Mouse (Mus musculus): ENCODE measurements at regions not wholly inside any gene's neighbourhood (a gene's known extent, or its start where the extent isn't known, plus 50 kb on each side); places are given as distances from the start of the nearest gene placed in this dataset.

DNA sequence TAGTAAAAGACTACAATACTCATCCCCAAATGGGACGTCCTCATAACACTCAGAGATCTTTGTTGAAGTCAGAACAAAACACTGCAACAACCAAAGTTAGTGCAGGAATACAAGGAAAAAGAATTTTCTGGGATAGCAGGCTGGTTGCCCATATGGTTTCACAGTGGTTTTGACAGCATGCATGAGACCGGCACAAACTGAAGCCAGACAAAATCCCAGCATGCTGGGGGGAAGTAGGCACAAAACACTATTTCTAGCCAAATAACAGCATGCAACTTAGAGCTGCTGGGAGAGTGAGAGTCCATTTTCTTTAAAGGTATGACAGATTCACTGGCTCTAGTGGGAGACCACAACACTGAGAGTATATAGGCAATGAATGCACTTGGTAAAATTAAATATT is 619.1 kb upstream of the Manea start:
- peak; percentile 37 for DNase-seq (ENCODE audit: low read depth)

DNA sequence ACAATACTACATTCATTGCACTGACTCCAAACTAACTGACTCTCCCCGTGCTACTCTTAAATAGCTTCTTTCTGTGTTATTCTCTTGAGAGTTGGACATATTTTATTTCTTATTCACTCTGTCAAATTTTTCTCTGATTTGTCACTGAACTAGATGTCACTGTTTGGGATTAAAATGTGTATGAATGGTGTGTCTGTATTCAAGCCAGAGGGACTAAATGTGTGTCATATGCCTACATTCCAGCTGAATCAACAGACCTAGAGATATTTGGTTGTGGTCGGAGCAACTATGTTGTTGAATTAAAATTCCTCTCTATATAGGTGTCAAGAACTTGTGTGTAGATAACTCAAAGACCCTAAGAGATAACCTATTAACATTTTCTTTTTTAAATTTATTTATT is 618.2 kb upstream of the Manea start:
- no peak for DNase-seq (ENCODE audit: low read depth)
- TF ChIP-seq CTCF (IDR thresholded peaks at IDR 0.05; ENCODE audit: borderline replicate concordance, extremely low read depth, insufficient read depth, insufficient read length) (no peak), POLR2A (IDR thresholded peaks at IDR 0.05; ENCODE audit: borderline replicate concordance, extremely low read depth, insufficient read depth, insufficient read length, poor library complexity, severe bottlenecking) (no peak)

More for the DNA sequence above, 619.1 kb upstream of the Manea start:
- TF ChIP-seq POLR2A (IDR thresholded peaks at IDR 0.05; ENCODE audit: borderline replicate concordance, extremely low read depth, insufficient read depth, insufficient read length, poor library complexity, severe bottlenecking) (no peak), CTCF (IDR thresholded peaks at IDR 0.05; ENCODE audit: borderline replicate concordance, extremely low read depth, insufficient read depth, insufficient read length) (no peak)

- TF ChIP-seq CTCF (IDR thresholded peaks at IDR 0.05; ENCODE audit: borderline replicate concordance, extremely low read depth, insufficient read depth, insufficient read length), result no peak
- TF ChIP-seq POLR2A (IDR thresholded peaks at IDR 0.05; ENCODE audit: borderline replicate concordance, extremely low read depth, insufficient read depth, insufficient read length, poor library complexity, severe bottlenecking), result no peak
- no peak for DNase-seq (ENCODE audit: low read depth)
Observed at GRCm38 (mm10) chr4:26944617-26945016, 597.9 kb upstream of the Manea start.

- peak; percentile 98 for DNase-seq (ENCODE audit: low read depth)
- TF ChIP-seq POLR2A (IDR thresholded peaks at IDR 0.05; ENCODE audit: borderline replicate concordance, extremely low read depth, insufficient read depth, insufficient read length, poor library complexity, severe bottlenecking) (no peak), CTCF (IDR thresholded peaks at IDR 0.05; ENCODE audit: borderline replicate concordance, extremely low read depth, insufficient read depth, insufficient read length) (peak; percentile 2; the same call in 1 of the 2 replicates)
Observed at GRCm38 (mm10) chr4:26933988-26934798, 587.5 kb upstream of the Manea start.

DNA sequence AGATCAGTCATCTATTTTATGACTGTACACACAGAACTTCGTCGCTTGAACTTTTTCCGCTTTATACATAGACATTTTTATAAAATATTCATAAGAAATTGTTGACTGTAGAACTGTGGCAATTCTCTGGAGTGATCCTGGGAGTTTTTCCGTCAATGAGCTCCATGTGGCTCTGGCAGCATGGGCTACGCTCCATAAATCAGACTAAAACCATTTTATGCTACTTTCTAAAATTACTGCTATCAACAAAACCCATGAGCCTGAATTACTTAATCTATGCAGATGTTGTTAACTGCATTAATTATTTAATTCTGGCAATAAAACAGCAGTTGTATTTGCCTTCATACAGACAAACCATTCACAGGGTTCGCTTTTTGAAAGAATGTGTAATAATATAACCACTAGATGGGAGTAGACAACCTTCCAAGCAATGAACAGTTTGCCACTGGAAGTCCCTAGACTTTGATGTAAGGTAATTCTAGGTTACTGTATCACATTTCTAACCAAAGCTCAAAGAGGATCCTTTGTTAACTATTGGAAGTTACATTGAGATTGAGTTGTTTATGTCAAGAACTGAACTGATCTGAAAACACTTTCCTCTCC is 583.3 kb upstream of the Manea start:
- peak; percentile 89 for DNase-seq (ENCODE audit: low read depth)
- no peak for TF ChIP-seq CTCF (IDR thresholded peaks at IDR 0.05; ENCODE audit: borderline replicate concordance, extremely low read depth, insufficient read depth, insufficient read length)
- no peak for TF ChIP-seq POLR2A (IDR thresholded peaks at IDR 0.05; ENCODE audit: borderline replicate concordance, extremely low read depth, insufficient read depth, insufficient read length, poor library complexity, severe bottlenecking)

DNA sequence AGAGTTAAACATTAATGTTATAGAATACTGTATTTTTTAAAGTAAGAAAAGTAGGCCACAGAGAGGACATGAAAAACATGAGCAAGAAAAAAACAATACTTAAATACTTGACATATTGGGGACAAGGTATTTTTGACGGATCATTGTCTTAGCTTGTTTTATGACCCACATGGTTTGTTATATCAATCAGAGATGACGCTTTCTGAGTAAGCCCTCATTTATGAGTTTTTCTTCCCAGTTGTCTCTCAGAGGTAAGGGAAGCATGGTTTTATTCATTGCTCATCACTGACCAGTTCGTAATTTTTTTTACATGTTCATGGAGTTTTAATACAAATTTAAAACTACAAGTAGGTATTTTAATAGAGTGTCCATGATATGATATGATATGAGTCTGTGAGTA is 579.4 kb upstream of the Manea start:
- no peak for DNase-seq (ENCODE audit: low read depth)
- no peak for TF ChIP-seq POLR2A (IDR thresholded peaks at IDR 0.05; ENCODE audit: borderline replicate concordance, extremely low read depth, insufficient read depth, insufficient read length, poor library complexity, severe bottlenecking)
- no peak for TF ChIP-seq CTCF (IDR thresholded peaks at IDR 0.05; ENCODE audit: borderline replicate concordance, extremely low read depth, insufficient read depth, insufficient read length)

DNA sequence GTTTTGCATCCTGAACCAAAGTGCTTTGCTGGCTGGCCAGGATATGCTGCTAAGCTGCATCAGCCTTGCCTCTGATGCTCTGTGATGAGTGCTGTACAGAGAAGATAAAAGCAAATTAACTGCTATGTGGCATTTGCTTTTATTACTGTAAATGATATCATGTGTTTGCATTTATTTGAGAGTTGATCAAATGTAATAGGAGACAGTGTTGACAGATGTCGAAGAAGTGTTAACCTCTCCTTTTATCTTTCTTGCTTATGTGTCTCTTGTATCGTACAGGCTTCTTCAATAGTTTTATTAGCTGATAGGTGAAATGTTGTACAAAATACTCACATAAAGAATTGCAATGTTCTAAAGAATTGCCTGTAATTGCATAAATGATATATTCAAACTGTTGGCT is 541.8 kb upstream of the Manea start:
- DNase-seq (ENCODE audit: low read depth), result peak; percentile 2
- no peak for TF ChIP-seq POLR2A (IDR thresholded peaks at IDR 0.05; ENCODE audit: borderline replicate concordance, extremely low read depth, insufficient read depth, insufficient read length, poor library complexity, severe bottlenecking)
- no peak for TF ChIP-seq CTCF (IDR thresholded peaks at IDR 0.05; ENCODE audit: borderline replicate concordance, extremely low read depth, insufficient read depth, insufficient read length)

- peak; percentile 25 for DNase-seq (ENCODE audit: low read depth)
- TF ChIP-seq POLR2A (IDR thresholded peaks at IDR 0.05; ENCODE audit: borderline replicate concordance, extremely low read depth, insufficient read depth, insufficient read length, poor library complexity, severe bottlenecking) (no peak), CTCF (IDR thresholded peaks at IDR 0.05; ENCODE audit: borderline replicate concordance, extremely low read depth, insufficient read depth, insufficient read length) (peak; percentile 46; the same call in 1 of the 2 replicates)
Observed at GRCm38 (mm10) chr4:26879022-26879421, 532.3 kb upstream of the Manea start.

DNA sequence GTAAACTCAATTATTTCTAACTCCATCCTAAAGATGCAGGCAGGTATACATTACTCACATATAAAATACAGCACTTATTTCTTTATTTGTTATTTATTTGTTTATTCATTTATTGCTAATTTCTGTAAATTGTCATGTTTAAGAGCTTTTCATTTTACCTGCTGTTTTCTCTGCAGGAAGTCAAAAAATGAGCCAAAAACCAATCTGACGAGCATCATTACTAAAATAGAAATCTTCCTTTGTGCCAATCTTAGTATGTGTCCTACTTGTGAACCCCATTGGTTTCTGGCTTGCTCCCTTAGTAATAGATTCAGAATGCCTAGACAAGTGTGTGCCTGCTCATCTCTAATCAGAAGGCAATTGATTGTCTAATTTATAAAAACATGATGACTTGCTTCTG is 495.1 kb upstream of the Manea start:
- TF ChIP-seq CTCF (IDR thresholded peaks at IDR 0.05; ENCODE audit: borderline replicate concordance, extremely low read depth, insufficient read depth, insufficient read length) (no peak), POLR2A (IDR thresholded peaks at IDR 0.05; ENCODE audit: borderline replicate concordance, extremely low read depth, insufficient read depth, insufficient read length, poor library complexity, severe bottlenecking) (no peak)
- no peak for DNase-seq (ENCODE audit: low read depth)

DNA sequence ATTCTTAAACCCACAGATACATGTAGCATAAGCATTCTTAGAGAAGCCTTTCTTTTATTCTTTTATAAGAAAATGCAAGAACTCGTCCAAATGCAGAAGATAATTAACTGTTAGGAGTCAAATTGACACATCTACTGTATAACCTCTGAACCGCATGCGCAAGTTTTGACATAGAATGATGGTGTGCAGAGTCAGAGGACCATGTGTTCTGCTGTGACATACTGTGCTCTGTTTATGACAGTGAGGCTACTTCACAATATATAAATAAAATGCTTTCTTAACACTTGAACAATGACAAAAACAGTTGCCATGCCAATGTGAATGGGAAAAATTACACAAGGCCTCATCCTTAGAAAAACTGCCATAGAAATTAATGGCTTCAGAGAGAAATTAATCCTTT is 454.1 kb upstream of the Manea start:
- no peak for TF ChIP-seq CTCF (IDR thresholded peaks at IDR 0.05; ENCODE audit: borderline replicate concordance, extremely low read depth, insufficient read depth, insufficient read length)
- no peak for TF ChIP-seq POLR2A (IDR thresholded peaks at IDR 0.05; ENCODE audit: borderline replicate concordance, extremely low read depth, insufficient read depth, insufficient read length, poor library complexity, severe bottlenecking)
- DNase-seq (ENCODE audit: low read depth), result no peak

DNA sequence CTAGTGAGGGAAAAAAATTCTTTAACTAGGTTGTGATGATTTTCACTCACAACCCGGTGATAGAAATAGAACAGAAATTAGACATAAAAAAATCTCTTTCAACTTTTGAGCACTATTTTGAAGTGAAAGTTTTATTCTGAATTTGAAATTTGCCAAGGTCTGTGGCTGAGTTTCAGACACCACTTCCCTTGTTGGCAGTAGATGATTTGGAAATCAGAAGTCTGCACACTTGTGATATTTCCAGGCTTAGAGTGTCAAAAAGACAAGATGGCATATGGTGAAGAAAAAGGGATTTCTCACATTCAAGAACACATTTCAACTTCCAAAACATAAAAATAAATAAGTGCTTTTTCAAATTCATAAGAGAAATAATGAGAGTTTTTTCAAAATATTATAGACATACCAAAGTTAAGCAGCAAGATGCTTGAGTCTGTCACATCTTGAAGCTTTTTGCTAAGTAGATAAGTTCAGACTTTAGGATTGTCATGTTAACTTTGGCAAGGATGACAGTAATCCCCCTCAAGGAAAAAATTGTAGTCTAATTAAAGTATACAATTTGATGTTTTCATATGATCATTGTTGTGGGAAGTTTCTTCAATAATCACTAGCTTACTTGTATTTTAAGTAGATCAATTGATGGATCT is 446.6 kb upstream of the Manea start:
- no peak for TF ChIP-seq POLR2A (IDR thresholded peaks at IDR 0.05; ENCODE audit: borderline replicate concordance, extremely low read depth, insufficient read depth, insufficient read length, poor library complexity, severe bottlenecking)
- no peak for TF ChIP-seq CTCF (IDR thresholded peaks at IDR 0.05; ENCODE audit: borderline replicate concordance, extremely low read depth, insufficient read depth, insufficient read length)
- DNase-seq (ENCODE audit: low read depth), result peak; percentile 67
